Mouse (Mus musculus) liver, embryonic 14.5 days (tissue): ENCODE results near the gene Col4a2.

Experiments
- CTCF ChIP-seq: IDR thresholded peaks from 2 replicates; pipeline ENCODE4 v1.5.1; 2016; ENCODE audit warnings: antibody characterized with exemption, low read depth, control low read depth
- EP300 ChIP-seq: IDR thresholded peaks from 2 replicates; pipeline ENCODE4 v1.6.1; 2016; ENCODE audit warnings: antibody characterized with exemption, low read depth

GRCm38 (mm10) chr8:11393161-11393560 is 80.6 kb downstream of the Col4a2 start:
- TF ChIP-seq CTCF (no peak), EP300 (no peak)
